Mouse (Mus musculus) hematopoietic stem cell, adult 5-6 weeks (primary cell): ENCODE measurements around the gene Armc9. TPM values are rescaled to one million over a fixed set of nuclear protein-coding genes. Genes with fewer than 3 reads are reported as not detected.

ENCODE experiments used
- ATAC-seq, 2 experiments: fragments of 125-278 bp in 1 of 2; replicated peaks in 1 of 2; 2 replicates each; pipeline ENCODE4 v1.8.0; 2016 to 2017; ENCODE audit warnings: inconsistent platforms in 2 of 2, mild to moderate bottlenecking in 2 of 2, moderate number of reproducible peaks in 2 of 2, low read depth in 1 of 2, moderate TSS enrichment in 1 of 2; ENCODE audit not compliant: low FRiP score in 2 of 2, poor library complexity in 2 of 2, severe bottlenecking in 2 of 2, insufficient read depth in 1 of 2, low TSS enrichment in 1 of 2
- total RNA-seq: library from RNA; stranded (forward); fragments of 172-1452, 232-1000 nt; gene quantifications from 2 replicates; pipeline ENCODE4 v1.2.3, GENCODE M21; 2017

Gene Armc9
- total RNA-seq, 1 experiment from 2014 or later = 13.4 TPM

GRCm38 (mm10) chr1:86313096-86313771 is 158.7 kb downstream of the Armc9 start:
- ATAC-seq = peak in 1 of 2 experiments; percentile 80; a peak in 1 of 4 replicates

- no peak for ATAC-seq
Measured at GRCm38 (mm10) chr1:86313772-86314125, 159.2 kb downstream of the Armc9 start.

DNA sequence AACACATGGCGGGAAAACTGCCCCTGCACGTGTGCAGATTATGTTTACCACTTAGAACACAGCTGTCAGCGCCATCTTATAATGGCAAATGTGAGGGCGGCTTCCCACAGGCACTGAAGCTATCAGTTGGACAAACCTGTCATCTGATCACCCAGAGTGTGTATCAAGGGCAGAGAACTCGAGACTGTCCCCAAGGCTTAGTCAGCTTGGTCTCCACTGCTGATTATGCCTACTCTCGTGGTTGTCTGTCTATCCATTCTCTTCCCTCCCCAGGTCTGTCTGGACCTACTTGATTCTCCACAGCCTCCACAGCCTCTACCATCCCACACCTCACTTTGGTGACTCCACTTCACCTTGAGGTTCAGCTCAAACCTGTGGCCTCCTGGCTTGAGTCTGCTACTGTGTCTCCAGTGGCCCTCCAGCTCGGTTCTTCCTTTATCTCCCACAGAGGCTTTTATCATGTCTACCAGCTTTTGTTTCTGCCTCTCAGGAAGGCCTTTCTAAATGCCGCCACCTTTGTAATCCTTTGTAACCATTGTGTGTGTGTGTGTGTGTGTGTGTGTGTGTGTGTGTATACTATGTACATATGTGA is 166.3 kb downstream of the Armc9 start:
- no peak for ATAC-seq

Other genes starting within 250 kb of the Armc9 start
- not detected in 2 replicates for gene 4933407L21Rik, start 226.3 kb upstream of the Armc9 start, total RNA-seq
- gene Gpr55, start 193.8 kb upstream of the Armc9 start, total RNA-seq = 0.13 and 0.20 TPM in 2 replicates
- not detected in 2 replicates for gene Spata3, start 138.0 kb upstream of the Armc9 start, total RNA-seq
- 0.06 TPM in 1 of 2 replicates, not detected in the other for gene 2810459M11Rik, start 108.9 kb upstream of the Armc9 start, total RNA-seq
- 120 and 161 TPM in 2 replicates for gene Psmd1, start 90.4 kb upstream of the Armc9 start, total RNA-seq
- 0.25 TPM in 1 of 2 replicates, not detected in the other for gene Htr2b, start 42.8 kb upstream of the Armc9 start, total RNA-seq
- gene Gm21972, start 21.1 kb upstream of the Armc9 start, total RNA-seq = 9.2 TPM in 1 of 2 replicates, not detected in the other
- 1.3 and 2.1 TPM in 2 replicates for gene B3gnt7, start 148.1 kb downstream of the Armc9 start, total RNA-seq
- gene Ncl, start 204.6 kb downstream of the Armc9 start, total RNA-seq = 725 and 1,004 TPM in 2 replicates